Mouse (Mus musculus) testis, adult 2 months (tissue): ENCODE measurements at regions not wholly inside any gene's neighbourhood (a gene's known extent, or its start where the extent isn't known, plus 50 kb on each side); places are given as distances from the start of the nearest gene placed in this dataset.

Experiments
- CTCF ChIP-seq: fragments of 200-500 bp; IDR thresholded peaks from 2 replicates; pipeline ENCODE4 v1.5.1; 2012; ENCODE audit warnings: low read depth, mild to moderate bottlenecking, inconsistent platforms, low read length, moderate library complexity; ENCODE audit not compliant: control insufficient read depth, insufficient read depth, insufficient replicate concordance
- POLR2A ChIP-seq: fragments of 200-500 bp; IDR thresholded peaks from 2 replicates; pipeline ENCODE4 v1.6.1; 2012; ENCODE audit warnings: low read depth, mild to moderate bottlenecking, inconsistent platforms, low read length, moderate library complexity; ENCODE audit not compliant: control insufficient read depth

- TF ChIP-seq CTCF (no peak), POLR2A (no peak)
Observed at GRCm38 (mm10) chr3:150109561-150109960, 1119.2 kb upstream of the Adgrl2 start.
